Mouse (Mus musculus): ENCODE measurements around the gene Ptk7. TPM values are rescaled to one million over a fixed set of nuclear protein-coding genes. Genes with fewer than 3 reads are reported as not detected.

Gene Ptk7
- polyA plus RNA-seq (2015; fragmentation: Nextera tagmentation; extraction: Ambion mirVana), result 134 and 142 TPM in 2 replicates

- H3K4me1 ChIP-seq, result peaks cover 61% of the 10 kb centered on the region
- under 1% methylated on average over 76 of the region's 90 CpGs for WGBS
These were observed at the start of gene Ptk7 for GRCm38 (mm10) chr17:46628791-46629684. Ptk7 (minus strand) TSS chr17:46629504.

GRCm38 (mm10) chr17:46678911-46679310 lies 49.6 kb upstream of the Ptk7 start:
- H3K4me1 ChIP-seq, result peaks cover 37% of the 10 kb centered on the region
- H3K9ac ChIP-seq, result peak overlapping the region; percentile 60
- no peaks in the 10 kb centered on the region for H3K27me3 ChIP-seq
- 33% methylated on average over 9 of the region's 9 CpGs for WGBS
- peak overlapping the region; percentile 81 for H3K4me2 ChIP-seq
- no peaks in the 10 kb centered on the region for H3K9me3 ChIP-seq
- peaks cover 45% of the 10 kb centered on the region for H3K36me3 ChIP-seq
- no peak for ATAC-seq (ENCODE audit: borderline replicate concordance, extremely low read depth, low FRiP score, low TSS enrichment)
- H3K27ac ChIP-seq, result peak overlapping the region; percentile 88
- H3K4me3 ChIP-seq, result peak overlapping the region; percentile 60

More at GRCm38 (mm10) chr17:46628791-46629684, at the start of gene Ptk7:
- Histone ChIP-seq H3K36me3 (0 out of 2 replicates have a peak, but pooled peaks cover 5% of the 10 kb centered on the region), H3K4me2 (peak within 1 kb of the TSS; percentile 71), H3K27ac (peak within 1 kb of the TSS; percentile 99), H3K27me3 (no peaks in the 10 kb centered on the region), H3K4me3 (peak within 1 kb of the TSS; percentile 97), H3K9me3 (no peaks in the 10 kb centered on the region), H3K9ac (peak within 1 kb of the TSS; percentile 99)
- peak; percentile 77 for ATAC-seq (ENCODE audit: borderline replicate concordance, extremely low read depth, low FRiP score, low TSS enrichment)

- WGBS, result 81% methylated on average over 8 of the region's 9 CpGs
- Histone ChIP-seq H3K36me3 (peaks cover 40% of the 10 kb centered on the region), H3K4me1 (peaks cover 40% of the 10 kb centered on the region), H3K4me2 (peak within 1 kb of the TSS; percentile 81), H3K4me3 (peak within 1 kb of the TSS; percentile 60), H3K9ac (peak within 1 kb of the TSS; percentile 60), H3K27me3 (no peaks in the 10 kb centered on the region), H3K9me3 (no peaks in the 10 kb centered on the region), H3K27ac (peak within 1 kb of the TSS; percentile 88)
- ATAC-seq (ENCODE audit: borderline replicate concordance, extremely low read depth, low FRiP score, low TSS enrichment), result no peak
These were observed 49.1 kb upstream of the Ptk7 start, which contains the start of gene Mea1 for GRCm38 (mm10) chr17:46678416-46678815. Mea1 (plus strand) TSS chr17:46678793.

- Histone ChIP-seq H3K27me3 (no peaks in the 10 kb centered on the region), H3K4me1 (peaks cover 39% of the 10 kb centered on the region), H3K4me3 (peak overlapping the region; percentile 76), H3K9ac (peak overlapping the region; percentile 75), H3K36me3 (peaks cover 45% of the 10 kb centered on the region), H3K9me3 (no peaks in the 10 kb centered on the region), H3K4me2 (peak overlapping the region; percentile 76), H3K27ac (peak overlapping the region; percentile 79)
- peak; percentile 15; the same call in 1 of the 2 replicates for ATAC-seq (ENCODE audit: borderline replicate concordance, extremely low read depth, low FRiP score, low TSS enrichment)
- 24% methylated on average over 15 of the region's 15 CpGs for WGBS
These were observed 45.4 kb upstream of the Ptk7 start for GRCm38 (mm10) chr17:46674530-46675283.

- Histone ChIP-seq H3K36me3 (peaks cover 52% of the 10 kb centered on the region), H3K27me3 (no peaks in the 10 kb centered on the region), H3K4me3 (peak within 1 kb of the TSS; percentile 76), H3K4me1 (peaks cover 32% of the 10 kb centered on the region), H3K9me3 (no peaks in the 10 kb centered on the region), H3K27ac (peak within 1 kb of the TSS; percentile 79), H3K4me2 (peak within 1 kb of the TSS; percentile 76), H3K9ac (peak within 1 kb of the TSS; percentile 75)
- WGBS, result under 1% methylated on average over 43 of the region's 43 CpGs
- ATAC-seq (ENCODE audit: borderline replicate concordance, extremely low read depth, low FRiP score, low TSS enrichment), result peak; percentile 94
These were observed 44.7 kb upstream of the Ptk7 start, which contains the start of gene Rrp36 for GRCm38 (mm10) chr17:46673850-46674529. Rrp36 (minus strand) TSS chr17:46674352.

GRCm38 (mm10) chr17:46669911-46670310 lies 40.6 kb upstream of the Ptk7 start:
- no peak overlapping the region for H3K9ac ChIP-seq
- no peaks in the 10 kb centered on the region for H3K9me3 ChIP-seq
- H3K36me3 ChIP-seq, result peaks cover 35% of the 10 kb centered on the region
- H3K27me3 ChIP-seq, result no peaks in the 10 kb centered on the region
- WGBS, result 95% methylated on average over 10 of the region's 10 CpGs
- no peak overlapping the region for H3K4me3 ChIP-seq
- no peak overlapping the region for H3K4me2 ChIP-seq
- no peak overlapping the region for H3K27ac ChIP-seq
- peaks cover 17% of the 10 kb centered on the region for H3K4me1 ChIP-seq
- ATAC-seq (ENCODE audit: borderline replicate concordance, extremely low read depth, low FRiP score, low TSS enrichment), result no peak

- no peak for ATAC-seq (ENCODE audit: borderline replicate concordance, extremely low read depth, low FRiP score, low TSS enrichment)
- H3K27me3 ChIP-seq, result no peaks in the 10 kb centered on the region
- no peak overlapping the region for H3K9ac ChIP-seq
- H3K4me3 ChIP-seq, result no peak overlapping the region
- 0 out of 2 replicates have a peak, but pooled peaks cover under 1% of the 10 kb centered on the region for H3K4me1 ChIP-seq
- peaks cover 56% of the 10 kb centered on the region for H3K36me3 ChIP-seq
- 87% methylated on average over 16 of the region's 16 CpGs for WGBS
- H3K9me3 ChIP-seq, result no peaks in the 10 kb centered on the region
- H3K4me2 ChIP-seq, result no peak overlapping the region
- H3K27ac ChIP-seq, result no peak overlapping the region
These were observed 38.4 kb upstream of the Ptk7 start for GRCm38 (mm10) chr17:46667712-46668111.

GRCm38 (mm10) chr17:46662730-46663129 lies 33.4 kb upstream of the Ptk7 start:
- Histone ChIP-seq H3K27me3 (no peaks in the 10 kb centered on the region), H3K4me3 (no peak overlapping the region), H3K9ac (no peak overlapping the region), H3K27ac (no peak overlapping the region), H3K4me1 (no peaks in the 10 kb centered on the region), H3K36me3 (peaks cover 78% of the 10 kb centered on the region), H3K4me2 (no peak overlapping the region), H3K9me3 (no peaks in the 10 kb centered on the region)
- WGBS, result 86% methylated on average over 5 of the region's 5 CpGs
- ATAC-seq (ENCODE audit: borderline replicate concordance, extremely low read depth, low FRiP score, low TSS enrichment), result no peak

GRCm38 (mm10) chr17:46661981-46662380 lies 32.7 kb upstream of the Ptk7 start:
- Histone ChIP-seq H3K27ac (no peak overlapping the region), H3K36me3 (peaks cover 81% of the 10 kb centered on the region), H3K9ac (no peak overlapping the region), H3K27me3 (no peaks in the 10 kb centered on the region), H3K4me1 (no peaks in the 10 kb centered on the region), H3K9me3 (no peaks in the 10 kb centered on the region), H3K4me3 (no peak overlapping the region), H3K4me2 (no peak overlapping the region)
- WGBS, result 85% methylated on average over 12 of the region's 12 CpGs
- no peak for ATAC-seq (ENCODE audit: borderline replicate concordance, extremely low read depth, low FRiP score, low TSS enrichment)

- Histone ChIP-seq H3K9me3 (no peaks in the 10 kb centered on the region), H3K4me3 (no peak overlapping the region), H3K9ac (no peak overlapping the region), H3K4me1 (no peaks in the 10 kb centered on the region), H3K36me3 (peaks cover 82% of the 10 kb centered on the region), H3K27ac (no peak overlapping the region), H3K27me3 (no peaks in the 10 kb centered on the region), H3K4me2 (no peak overlapping the region)
- no peak for ATAC-seq (ENCODE audit: borderline replicate concordance, extremely low read depth, low FRiP score, low TSS enrichment)
- WGBS, result 88% methylated on average over 9 of the region's 9 CpGs
These were observed 32.0 kb upstream of the Ptk7 start for GRCm38 (mm10) chr17:46661351-46661750.

GRCm38 (mm10) chr17:46656054-46656453 lies 26.8 kb upstream of the Ptk7 start:
- no peak overlapping the region for H3K27ac ChIP-seq
- WGBS, result 62% methylated on average over 6 of the region's 6 CpGs
- no peak for ATAC-seq (ENCODE audit: borderline replicate concordance, extremely low read depth, low FRiP score, low TSS enrichment)

More at GRCm38 (mm10) chr17:46656054-46656453, 26.8 kb upstream of the Ptk7 start:
- no peak overlapping the region for H3K9ac ChIP-seq
- peaks cover 74% of the 10 kb centered on the region for H3K36me3 ChIP-seq
- H3K4me3 ChIP-seq, result no peak overlapping the region
- H3K9me3 ChIP-seq, result no peaks in the 10 kb centered on the region
- no peak overlapping the region for H3K4me2 ChIP-seq
- peaks cover 21% of the 10 kb centered on the region for H3K4me1 ChIP-seq
- no peaks in the 10 kb centered on the region for H3K27me3 ChIP-seq

Data from lung, embryonic 15.5 days (tissue).